Mouse (Mus musculus): Measurements from ENCODE around the gene Tcf15.

DNA sequence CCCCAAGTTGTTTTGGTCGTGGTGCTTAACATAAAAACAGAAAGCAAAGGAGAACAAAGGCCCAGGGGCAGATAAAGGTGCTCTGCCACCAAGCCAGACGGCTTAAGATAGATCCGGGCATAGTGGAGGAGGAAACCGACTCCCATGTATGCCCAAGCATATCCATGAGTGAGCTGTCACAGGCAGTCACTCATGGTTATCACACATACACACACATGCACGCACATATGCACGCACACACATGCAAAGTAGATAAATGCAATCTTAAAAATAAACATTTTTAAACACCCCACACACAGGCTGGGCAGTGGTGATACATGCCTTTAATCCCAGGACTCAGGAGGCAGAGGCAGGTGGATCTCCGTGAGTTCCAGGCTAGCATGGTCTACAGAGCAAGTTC, 25.7 kb upstream of the Tcf15 start:
- TF ChIP-seq POLR2A (IDR thresholded peaks at IDR 0.05; ENCODE audit: low read depth, low read length), result no peak
- no peak for TF ChIP-seq CTCF (conservative IDR thresholded peaks at IDR 0.05 in 1 of 2, IDR thresholded peaks at IDR 0.05 in 1 of 2; ENCODE audit: low read depth in 2 of 2, low read length in 2 of 2)
- no peak for TF ChIP-seq JUN (IDR thresholded peaks at IDR 0.05; ENCODE audit: insufficient read depth, low read depth, low read length)
- no peak for TF ChIP-seq UBTF (IDR thresholded peaks at IDR 0.05; ENCODE audit: low read depth, low read length)
- TF ChIP-seq ELF1 (IDR thresholded peaks at IDR 0.05; ENCODE audit: low read depth, low read length), result no peak
- TF ChIP-seq BHLHE40 (IDR thresholded peaks at IDR 0.05; ENCODE audit: low read depth, low read length), result no peak
- TF ChIP-seq E2F4 (IDR thresholded peaks at IDR 0.05; ENCODE audit: insufficient replicate concordance, low read depth, low read length), result no peak
- no peak for TF ChIP-seq EP300 (IDR thresholded peaks at IDR 0.05; ENCODE audit: low read length)
